Mouse (Mus musculus) liver, embryonic 14.5 days (tissue): ENCODE measurements around the gene Alg14.

Experiments
- CTCF ChIP-seq: IDR thresholded peaks from 2 replicates; pipeline ENCODE4 v1.5.1; 2016; ENCODE audit warnings: antibody characterized with exemption, low read depth, control low read depth
- EP300 ChIP-seq: IDR thresholded peaks from 2 replicates; pipeline ENCODE4 v1.6.1; 2016; ENCODE audit warnings: antibody characterized with exemption, low read depth

DNA sequence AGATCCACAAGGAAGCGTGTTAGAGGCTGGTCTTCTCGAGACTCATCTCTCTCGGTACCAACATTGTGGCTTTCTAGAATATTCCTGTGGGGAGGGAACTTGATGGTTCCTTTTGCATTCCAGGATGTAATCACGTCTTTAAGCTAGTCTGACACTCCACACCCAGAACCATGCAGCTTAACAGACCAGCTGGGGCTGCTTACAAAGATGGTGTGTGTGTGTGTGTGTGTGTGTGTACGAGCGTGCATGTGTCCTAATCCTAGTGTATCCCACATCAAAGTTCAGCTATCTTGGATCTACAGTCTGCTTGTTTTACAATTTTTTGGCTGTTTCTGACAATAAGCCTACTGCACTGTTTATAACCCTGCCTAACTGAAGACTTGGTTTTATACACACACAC, 105.4 kb downstream of the Alg14 start:
- TF ChIP-seq CTCF (no peak), EP300 (no peak)
